Mouse (Mus musculus): ENCODE results near the gene Plekhf1. TPM values are rescaled to one million over a fixed set of nuclear protein-coding genes. Genes with fewer than 3 reads are reported as not detected.

Plekhf1 gene
- polyA plus RNA-seq, 1 experiment from 2014 or later = 0.49 TPM

GRCm38 (mm10) chr7:38224577-38225369, 3.0 kb downstream of the Plekhf1 start:
- peaks cover 13% of the 10 kb centered on the region for H3K27me3 ChIP-seq (ENCODE audit: control insufficient read depth, insufficient read depth, low read depth, low read length)
- no peak overlapping the region for H3K27ac ChIP-seq (ENCODE audit: low read length)
- H3K4me3 ChIP-seq (ENCODE audit: low read depth, low read length) = no peak overlapping the region
- H3K4me1 ChIP-seq (ENCODE audit: control insufficient read depth, insufficient read depth, low read length) = peaks cover 6% of the 10 kb centered on the region
- no peaks in the 10 kb centered on the region for H3K36me3 ChIP-seq (ENCODE audit: control insufficient read depth, insufficient read depth, low read length)
- H3K9ac ChIP-seq (ENCODE audit: low read depth, low read length) = no peak overlapping the region
- no peak overlapping the region for H3K4me2 ChIP-seq (ENCODE audit: low read length)
- no peaks in the 10 kb centered on the region for H3K9me3 ChIP-seq (replicated peaks; ENCODE audit: control insufficient read depth, low read length, poor library complexity, severe bottlenecking)
- no peak for ATAC-seq
- 89% methylated on average over 13 of the region's 13 CpGs for WGBS

DNA sequence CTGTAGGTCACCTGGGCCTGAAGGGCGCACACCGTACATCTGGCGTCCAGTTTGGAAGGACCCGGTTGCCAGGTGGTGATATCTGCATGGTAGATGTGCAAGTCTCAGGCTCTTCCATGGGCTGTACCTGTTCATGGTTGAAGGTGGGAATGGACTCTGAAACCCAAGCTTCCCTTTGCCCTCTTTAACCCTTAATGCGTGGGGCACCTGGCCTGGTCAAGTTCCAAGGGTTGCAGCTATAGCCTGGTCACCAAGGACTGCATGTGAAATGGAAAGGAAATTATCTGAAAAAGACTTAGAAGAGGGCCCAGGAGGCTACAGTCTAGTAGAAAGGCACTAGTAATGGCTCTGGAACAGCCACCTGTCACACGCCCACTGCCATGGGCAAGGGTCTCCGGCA, 7.0 kb downstream of the Plekhf1 start:
- H3K4me3 ChIP-seq (ENCODE audit: low read depth, low read length) = no peak overlapping the region
- no peaks in the 10 kb centered on the region for H3K9me3 ChIP-seq (replicated peaks; ENCODE audit: control insufficient read depth, low read length, poor library complexity, severe bottlenecking)
- no peaks in the 10 kb centered on the region for H3K4me1 ChIP-seq (ENCODE audit: control insufficient read depth, insufficient read depth, low read length)
- WGBS = 97% methylated on average over 7 of the region's 7 CpGs
- H3K9ac ChIP-seq (ENCODE audit: low read depth, low read length) = no peak overlapping the region
- no peaks in the 10 kb centered on the region for H3K36me3 ChIP-seq (ENCODE audit: control insufficient read depth, insufficient read depth, low read length)
- no peak overlapping the region for H3K4me2 ChIP-seq (ENCODE audit: low read length)
- no peak overlapping the region for H3K27ac ChIP-seq (ENCODE audit: low read length)
- H3K27me3 ChIP-seq (ENCODE audit: control insufficient read depth, insufficient read depth, low read depth, low read length) = no peaks in the 10 kb centered on the region
- ATAC-seq = no peak

DNA sequence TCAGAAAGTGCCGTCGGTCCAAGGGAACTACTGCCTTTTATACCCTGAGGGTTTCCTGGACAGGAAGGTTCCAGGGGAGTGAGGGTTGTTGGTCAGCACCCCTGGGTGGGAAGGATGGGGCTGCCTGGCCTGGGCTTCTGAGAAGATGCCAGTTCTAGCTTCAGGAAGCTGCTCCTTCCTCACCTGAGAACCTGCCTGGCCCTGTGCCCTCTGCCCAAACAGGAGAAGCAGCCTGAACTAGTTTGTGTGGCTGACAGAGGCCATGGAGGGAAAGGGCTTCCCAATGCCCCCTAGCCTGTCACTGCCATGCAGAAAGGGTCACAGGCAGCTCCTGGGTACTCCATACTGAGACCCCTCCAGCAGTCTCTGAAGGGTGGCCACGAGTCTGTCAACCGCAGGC, 8.3 kb downstream of the Plekhf1 start:
- no peak for ATAC-seq
- no peak overlapping the region for H3K4me2 ChIP-seq (ENCODE audit: low read length)
- H3K27ac ChIP-seq (ENCODE audit: low read length) = no peak overlapping the region
- H3K27me3 ChIP-seq (ENCODE audit: control insufficient read depth, insufficient read depth, low read depth, low read length) = no peaks in the 10 kb centered on the region
- no peaks in the 10 kb centered on the region for H3K36me3 ChIP-seq (ENCODE audit: control insufficient read depth, insufficient read depth, low read length)
- 90% methylated on average over 4 of the region's 4 CpGs for WGBS
- no peak overlapping the region for H3K9ac ChIP-seq (ENCODE audit: low read depth, low read length)
- no peaks in the 10 kb centered on the region for H3K4me1 ChIP-seq (ENCODE audit: control insufficient read depth, insufficient read depth, low read length)
- no peaks in the 10 kb centered on the region for H3K9me3 ChIP-seq (replicated peaks; ENCODE audit: control insufficient read depth, low read length, poor library complexity, severe bottlenecking)
- no peak overlapping the region for H3K4me3 ChIP-seq (ENCODE audit: low read depth, low read length)

- no peak overlapping the region for H3K4me3 ChIP-seq (ENCODE audit: low read depth, low read length)
- H3K27me3 ChIP-seq (ENCODE audit: control insufficient read depth, insufficient read depth, low read depth, low read length) = no peaks in the 10 kb centered on the region
- no peak overlapping the region for H3K27ac ChIP-seq (ENCODE audit: low read length)
- H3K4me1 ChIP-seq (ENCODE audit: control insufficient read depth, insufficient read depth, low read length) = no peaks in the 10 kb centered on the region
- H3K9ac ChIP-seq (ENCODE audit: low read depth, low read length) = no peak overlapping the region
- ATAC-seq = no peak
- H3K36me3 ChIP-seq (ENCODE audit: control insufficient read depth, insufficient read depth, low read length) = no peaks in the 10 kb centered on the region
- no peak overlapping the region for H3K4me2 ChIP-seq (ENCODE audit: low read length)
- 78% methylated on average over 8 of the region's 8 CpGs for WGBS
- no peaks in the 10 kb centered on the region for H3K9me3 ChIP-seq (replicated peaks; ENCODE audit: control insufficient read depth, low read length, poor library complexity, severe bottlenecking)
Observed at GRCm38 (mm10) chr7:38218631-38219367, 9.0 kb downstream of the Plekhf1 start.

GRCm38 (mm10) chr7:38217417-38218171, 10.2 kb downstream of the Plekhf1 start:
- Histone ChIP-seq H3K36me3 (ENCODE audit: control insufficient read depth, insufficient read depth, low read length) (no peaks in the 10 kb centered on the region), H3K27ac (ENCODE audit: low read length) (no peak overlapping the region), H3K9ac (ENCODE audit: low read depth, low read length) (no peak overlapping the region), H3K4me1 (ENCODE audit: control insufficient read depth, insufficient read depth, low read length) (no peaks in the 10 kb centered on the region), H3K27me3 (ENCODE audit: control insufficient read depth, insufficient read depth, low read depth, low read length) (no peaks in the 10 kb centered on the region), H3K4me2 (ENCODE audit: low read length) (no peak overlapping the region), H3K4me3 (ENCODE audit: low read depth, low read length) (no peak overlapping the region), H3K9me3 (replicated peaks; ENCODE audit: control insufficient read depth, low read length, poor library complexity, severe bottlenecking) (no peaks in the 10 kb centered on the region)
- WGBS = 53% methylated on average over 5 of the region's 5 CpGs
- ATAC-seq = no peak

DNA sequence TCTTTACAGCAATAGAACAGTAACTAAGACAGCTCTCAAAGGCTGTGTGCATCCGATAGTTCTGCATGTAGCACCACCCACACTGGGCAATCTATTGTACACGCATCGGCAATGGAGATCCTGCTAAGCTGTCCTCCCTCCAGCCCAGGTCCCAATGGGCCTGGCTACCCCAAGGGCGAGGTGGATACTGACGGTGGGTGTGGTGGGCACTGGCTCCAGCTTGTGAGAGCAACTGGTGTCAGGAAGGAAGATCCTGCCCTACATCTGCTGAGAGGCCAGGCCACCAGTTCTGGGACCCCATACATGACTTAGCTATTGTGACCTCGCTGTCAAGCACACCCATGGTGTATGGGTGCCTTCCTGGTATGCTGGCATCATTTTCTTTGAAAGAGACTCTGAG, 12.1 kb downstream of the Plekhf1 start:
- Histone ChIP-seq H3K4me3 (ENCODE audit: low read depth, low read length) (no peak overlapping the region), H3K27ac (ENCODE audit: low read length) (no peak overlapping the region), H3K27me3 (ENCODE audit: control insufficient read depth, insufficient read depth, low read depth, low read length) (no peaks in the 10 kb centered on the region), H3K4me1 (ENCODE audit: control insufficient read depth, insufficient read depth, low read length) (no peaks in the 10 kb centered on the region), H3K36me3 (ENCODE audit: control insufficient read depth, insufficient read depth, low read length) (no peaks in the 10 kb centered on the region), H3K4me2 (ENCODE audit: low read length) (no peak overlapping the region), H3K9me3 (replicated peaks; ENCODE audit: control insufficient read depth, low read length, poor library complexity, severe bottlenecking) (no peaks in the 10 kb centered on the region), H3K9ac (ENCODE audit: low read depth, low read length) (no peak overlapping the region)
- 87% methylated on average over 6 of the region's 6 CpGs for WGBS
- ATAC-seq = no peak

GRCm38 (mm10) chr7:38215281-38215680, 12.5 kb downstream of the Plekhf1 start:
- H3K27ac ChIP-seq (ENCODE audit: low read length) = no peak overlapping the region
- WGBS = 74% methylated on average over 7 of the region's 7 CpGs
- no peak for ATAC-seq
- no peaks in the 10 kb centered on the region for H3K36me3 ChIP-seq (ENCODE audit: control insufficient read depth, insufficient read depth, low read length)
- H3K4me1 ChIP-seq (ENCODE audit: control insufficient read depth, insufficient read depth, low read length) = no peaks in the 10 kb centered on the region
- H3K4me2 ChIP-seq (ENCODE audit: low read length) = no peak overlapping the region
- H3K9me3 ChIP-seq (replicated peaks; ENCODE audit: control insufficient read depth, low read length, poor library complexity, severe bottlenecking) = no peaks in the 10 kb centered on the region
- no peak overlapping the region for H3K4me3 ChIP-seq (ENCODE audit: low read depth, low read length)
- no peaks in the 10 kb centered on the region for H3K27me3 ChIP-seq (ENCODE audit: control insufficient read depth, insufficient read depth, low read depth, low read length)
- H3K9ac ChIP-seq (ENCODE audit: low read depth, low read length) = no peak overlapping the region

DNA sequence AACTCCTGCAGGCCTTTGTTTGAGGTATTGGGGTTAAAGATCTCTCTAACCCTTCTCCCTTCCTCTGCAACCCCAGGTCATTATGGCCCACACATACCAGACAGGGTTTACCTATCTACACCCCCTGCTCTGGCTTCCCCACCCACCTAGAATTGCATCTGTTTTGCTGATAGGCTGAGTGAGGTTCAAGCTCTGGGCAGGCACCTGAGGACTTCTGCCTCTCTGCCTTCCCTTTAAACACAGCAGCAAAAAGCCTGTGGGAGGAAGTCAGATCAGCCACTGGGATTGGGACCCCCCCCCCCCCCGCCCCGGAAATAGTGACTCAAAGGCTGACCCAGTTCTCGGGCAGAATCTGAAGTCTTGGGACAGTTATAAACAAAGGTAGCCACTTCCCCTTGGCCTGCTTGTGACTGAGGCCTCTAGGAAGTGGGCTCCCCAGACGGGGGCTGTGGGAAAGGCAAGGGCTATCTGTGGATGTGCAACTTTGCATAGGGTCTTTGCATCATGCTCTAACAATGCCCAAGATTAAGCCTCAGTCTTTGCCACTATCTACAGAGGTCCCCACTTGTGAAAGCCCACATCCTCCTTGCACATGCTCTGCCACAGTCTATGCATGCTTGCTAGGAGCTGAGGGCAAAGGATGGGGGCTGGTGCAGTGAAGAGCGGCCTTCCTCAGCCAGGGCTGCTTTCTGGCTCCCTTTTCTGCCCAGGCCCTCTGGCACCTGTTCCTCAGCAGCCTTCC, 13.2 kb downstream of the Plekhf1 start:
- H3K9me3 ChIP-seq (replicated peaks; ENCODE audit: control insufficient read depth, low read length, poor library complexity, severe bottlenecking) = no peaks in the 10 kb centered on the region
- no peaks in the 10 kb centered on the region for H3K4me1 ChIP-seq (ENCODE audit: control insufficient read depth, insufficient read depth, low read length)
- no peak overlapping the region for H3K9ac ChIP-seq (ENCODE audit: low read depth, low read length)
- no peaks in the 10 kb centered on the region for H3K27me3 ChIP-seq (ENCODE audit: control insufficient read depth, insufficient read depth, low read depth, low read length)
- 72% methylated on average over 5 of the region's 5 CpGs for WGBS
- no peak overlapping the region for H3K4me3 ChIP-seq (ENCODE audit: low read depth, low read length)
- H3K4me2 ChIP-seq (ENCODE audit: low read length) = no peak overlapping the region
- ATAC-seq = no peak
- H3K27ac ChIP-seq (ENCODE audit: low read length) = no peak overlapping the region
- no peaks in the 10 kb centered on the region for H3K36me3 ChIP-seq (ENCODE audit: control insufficient read depth, insufficient read depth, low read length)

Measured in midbrain, embryonic 16.5 days (tissue).